Mouse (Mus musculus) fibroblast of lung, adult 2 months (primary cell): ENCODE results near the gene 2610002M06Rik.
A peak's percentile ranks its signal among the peaks of the same experiment; 100 is the strongest.

ENCODE experiments used
- DNase-seq: peaks from one replicate; pipeline ENCODE4 v3.0.0-alpha.2; 2011; ENCODE audit warnings: low read depth

Gene 2610002M06Rik

DNA sequence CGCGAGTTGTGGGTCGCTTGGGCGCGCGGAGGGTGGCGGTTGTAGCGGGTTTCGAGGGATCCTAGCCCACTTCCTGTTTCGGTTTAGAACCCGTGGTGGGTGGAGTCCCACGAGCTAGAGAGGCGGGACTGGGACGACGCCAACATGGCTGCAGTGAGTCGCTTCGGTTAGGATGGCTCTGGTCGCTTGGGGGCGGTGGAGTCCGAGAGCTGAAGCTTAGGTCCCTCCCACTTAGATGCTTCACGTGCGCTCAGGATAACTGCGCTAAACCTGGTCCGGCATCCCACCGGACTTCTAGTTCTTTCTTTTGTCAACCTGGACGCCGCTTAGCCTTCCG is at the start of gene 2610002M06Rik:
Gene 2610002M06Rik (minus strand): TSS at position 117 of the 337 bp plus-strand sequence.
- DNase-seq: peak; percentile 67

DNA sequence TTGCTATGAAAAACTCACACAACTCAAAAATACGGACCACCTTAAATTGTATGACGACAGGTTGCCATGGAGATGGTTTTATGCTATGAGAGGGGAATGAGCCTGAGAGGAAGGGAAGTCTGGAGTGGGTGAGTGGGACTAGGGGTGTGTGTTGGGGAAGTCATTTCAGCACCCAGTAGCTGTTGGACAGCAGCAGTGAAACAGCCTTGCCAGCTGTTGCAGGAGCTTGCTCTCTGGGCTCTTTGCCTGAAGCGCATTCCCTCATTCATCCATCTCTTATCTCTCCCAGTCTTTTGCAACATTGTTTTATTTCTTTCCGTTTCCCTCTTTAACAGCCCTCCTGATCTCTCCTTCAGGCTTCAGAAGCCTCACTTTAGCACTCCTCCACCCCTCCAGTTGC is 42.0 kb upstream of the 2610002M06Rik start:
- DNase-seq: no peak

DNA sequence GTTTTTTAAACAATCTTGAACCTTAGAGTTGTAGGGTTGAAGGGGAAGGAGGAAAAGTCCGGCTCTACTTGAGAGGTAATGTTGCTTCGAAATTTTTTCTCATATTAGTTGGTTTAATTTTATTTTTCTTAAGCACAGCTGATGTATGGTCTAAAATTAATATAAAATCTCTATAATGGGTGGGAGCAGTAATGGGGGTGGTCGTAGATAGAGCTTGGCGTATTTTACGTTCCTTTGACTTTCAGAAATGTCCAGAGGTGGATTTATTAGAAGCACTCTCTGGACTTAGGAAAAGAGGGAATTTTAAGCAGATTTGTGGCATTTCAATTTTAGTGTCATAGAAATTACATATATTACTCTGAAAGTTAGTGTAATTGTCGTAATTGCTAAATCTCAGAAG is 592 bp upstream of the 2610002M06Rik start:
- no peak for DNase-seq

DNA sequence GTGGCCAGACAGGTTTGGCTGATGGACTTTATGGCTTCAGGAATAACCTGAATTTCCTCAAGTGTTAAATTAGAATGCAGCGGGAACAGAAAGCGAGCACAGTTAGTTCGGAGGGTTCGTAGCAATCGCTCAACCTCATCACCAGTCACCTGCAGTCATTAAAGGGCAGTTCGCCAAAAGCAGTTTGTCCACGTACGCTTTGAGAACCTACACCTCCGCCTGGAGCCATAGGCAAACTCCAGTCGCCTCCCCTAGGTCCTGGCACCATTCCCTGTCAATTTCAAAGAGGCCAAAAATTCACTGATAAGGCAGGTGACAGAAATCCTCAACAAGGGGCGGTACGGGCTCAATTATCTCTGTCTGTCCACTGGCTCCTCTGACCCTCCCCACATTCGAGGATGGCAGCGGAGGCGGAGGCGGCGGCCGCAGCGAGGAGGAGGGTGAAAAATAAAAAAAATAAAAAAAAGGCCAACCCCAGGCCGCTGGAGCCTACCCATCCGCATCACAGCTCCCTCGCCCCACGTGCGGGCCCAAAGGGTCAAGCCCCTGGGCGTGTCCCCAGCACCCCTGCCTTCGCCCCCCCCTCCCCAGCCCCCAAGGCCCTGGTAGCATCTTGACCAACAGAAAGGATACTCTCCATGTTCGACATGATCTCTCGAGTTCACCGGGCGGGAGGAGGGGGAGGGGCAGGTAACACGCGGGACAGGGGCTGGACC is 474 bp downstream of the 2610002M06Rik start:
- DNase-seq: no peak

DNA sequence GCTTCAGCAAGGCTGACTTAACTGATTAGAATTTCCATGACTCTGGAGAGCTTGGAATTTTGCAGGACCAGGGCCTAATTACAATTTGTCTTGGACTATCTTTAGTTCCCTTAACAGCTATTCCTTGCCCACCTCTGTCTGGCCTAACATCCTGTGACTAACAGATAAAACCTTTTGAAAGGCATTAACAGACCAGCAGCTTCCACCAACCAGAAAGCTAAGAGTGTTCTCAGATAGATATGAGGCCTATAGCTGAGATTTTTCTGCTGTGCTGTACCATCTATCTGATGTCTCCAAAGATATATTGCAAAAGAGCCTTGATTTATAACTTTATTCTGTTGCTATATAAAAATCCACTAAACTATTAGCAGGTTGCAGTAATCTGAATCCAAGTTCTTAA is 4.0 kb downstream of the 2610002M06Rik start:
- DNase-seq: no peak

DNA sequence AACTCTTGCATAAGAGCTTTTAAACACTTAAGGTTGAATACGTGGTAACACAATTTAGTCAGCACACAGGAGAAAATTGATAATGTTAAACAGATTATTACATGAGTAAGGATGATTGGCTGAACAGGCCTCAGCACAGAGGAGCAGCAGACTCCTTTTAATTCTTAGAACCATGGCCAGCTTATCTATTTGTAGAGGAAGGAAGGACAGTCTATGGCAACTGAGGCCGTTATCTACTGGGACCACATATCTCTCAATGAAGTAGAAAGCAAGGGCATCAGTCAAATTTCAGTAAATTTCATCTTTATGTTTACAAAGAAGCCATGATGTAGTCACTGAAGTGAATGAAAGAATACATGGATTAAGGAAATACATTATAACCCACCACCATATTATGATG is 19.2 kb downstream of the 2610002M06Rik start:
- DNase-seq: no peak

DNA sequence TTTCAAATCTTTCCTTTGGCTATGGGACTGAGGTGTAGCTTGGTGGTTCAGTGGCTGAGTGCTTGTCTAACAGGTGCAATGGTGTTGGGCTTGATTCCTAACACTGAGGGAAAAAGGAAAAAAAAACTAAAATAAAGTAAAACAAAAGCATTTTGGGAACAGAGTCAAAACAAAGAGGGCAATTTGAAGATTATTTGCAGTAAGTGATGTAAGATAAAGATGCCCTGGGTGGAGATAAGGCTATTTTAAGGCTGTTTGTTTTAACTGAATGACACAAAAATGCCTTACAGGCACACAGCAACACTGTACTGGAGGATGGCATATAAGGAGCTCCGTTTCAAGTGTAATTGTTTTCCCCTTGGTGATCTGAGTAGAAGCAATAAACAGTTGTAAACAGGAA is 20.3 kb downstream of the 2610002M06Rik start:
- no peak for DNase-seq

DNA sequence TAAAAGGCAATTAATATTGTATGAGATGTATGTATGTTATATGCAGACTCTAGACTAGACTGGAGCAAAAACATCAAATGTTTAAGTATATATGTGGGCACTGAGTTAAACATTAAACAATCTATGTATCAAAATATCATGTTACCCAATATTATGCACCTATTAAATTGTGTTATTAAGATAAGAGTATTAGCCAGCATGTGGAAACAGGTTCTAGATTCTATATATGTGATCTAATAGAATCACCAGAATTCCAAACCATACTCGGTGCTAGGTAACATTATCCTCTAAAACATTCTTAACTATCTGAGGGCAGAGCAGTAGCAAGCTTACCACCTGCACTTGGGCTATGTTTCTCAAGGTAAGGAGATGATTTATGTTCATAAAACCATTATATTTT is 23.8 kb downstream of the 2610002M06Rik start, which contains the start of gene Tent5d:
Gene Tent5d (plus strand): TSS at position 301 of the 400 bp plus-strand sequence.
- DNase-seq: no peak

DNA sequence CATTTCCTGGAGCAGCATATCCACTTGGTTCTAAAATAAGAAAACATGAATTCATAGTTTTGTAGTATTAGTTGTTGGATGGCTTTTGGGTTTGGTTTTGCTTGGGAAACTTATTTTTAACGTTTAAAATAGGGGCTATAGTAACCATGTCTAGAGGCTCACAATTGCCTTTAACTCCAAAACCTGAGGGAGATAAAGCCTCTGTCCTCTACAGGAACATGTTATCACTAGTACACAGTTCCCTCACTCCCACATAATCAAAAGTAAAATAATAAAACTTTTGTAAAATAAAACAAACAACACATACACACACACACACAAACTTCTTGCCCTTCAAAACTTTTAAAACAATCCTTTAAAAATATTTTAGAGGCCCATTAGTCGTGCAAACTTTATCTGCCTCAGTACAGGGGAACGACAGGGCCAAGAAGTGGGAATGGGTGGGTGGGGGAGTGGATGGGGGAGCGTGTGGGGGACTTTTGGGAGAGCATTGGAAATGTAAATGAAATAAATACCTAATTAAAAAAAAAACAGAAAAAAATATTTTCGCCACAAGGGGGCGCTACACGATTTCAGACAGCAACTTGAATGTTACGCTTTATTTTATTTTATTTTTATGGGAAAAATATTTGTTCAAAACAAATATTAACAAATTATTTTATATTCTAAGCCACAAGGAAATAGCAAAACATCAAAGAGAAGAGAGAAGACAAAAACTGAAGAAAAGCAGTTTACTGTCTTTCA is 25.2 kb downstream of the 2610002M06Rik start:
- DNase-seq: no peak

DNA sequence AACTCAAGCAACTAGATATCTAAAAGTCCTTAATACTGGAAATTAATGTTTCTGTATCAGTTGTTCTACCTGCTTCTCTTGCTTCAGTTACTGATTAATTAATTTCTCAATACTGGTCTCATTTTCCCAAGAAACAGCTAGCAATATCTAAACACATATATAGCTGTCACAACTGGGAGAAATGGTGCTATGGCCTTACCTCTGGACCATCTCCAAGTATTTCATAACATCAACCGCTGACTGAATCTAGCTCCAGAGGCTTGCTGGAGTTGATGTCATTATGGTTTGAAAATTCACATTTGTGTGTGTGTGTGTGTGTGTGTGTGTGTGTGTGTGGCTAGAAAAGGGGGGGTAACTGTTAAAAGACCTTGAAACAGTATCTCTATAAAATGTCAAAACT is 26.0 kb downstream of the 2610002M06Rik start:
- DNase-seq: no peak

DNA sequence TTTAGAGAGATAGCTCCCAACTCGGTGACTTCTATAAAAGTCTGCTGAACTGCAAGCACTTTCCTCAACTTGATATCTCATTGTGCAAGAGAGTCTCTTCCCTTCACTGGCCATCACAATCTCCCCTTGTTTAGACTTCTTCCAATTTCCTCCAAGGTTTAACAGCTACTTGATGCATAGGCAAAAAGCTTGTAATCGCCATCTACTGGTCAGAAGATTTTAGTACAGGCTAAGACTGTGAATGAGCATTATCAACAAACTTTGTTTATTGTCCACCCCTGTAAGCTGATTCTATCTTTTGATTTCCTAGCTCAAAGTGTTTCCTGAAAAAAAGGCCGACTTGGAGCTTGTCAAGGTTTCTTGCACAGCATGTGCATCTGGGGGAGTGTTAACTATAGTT is 48.2 kb downstream of the 2610002M06Rik start:
- no peak for DNase-seq
